Mouse (Mus musculus): Measurements from ENCODE around the gene Tnik. TPM values are rescaled to one million over a fixed set of nuclear protein-coding genes. Genes with fewer than 3 reads are reported as not detected.
A peak's percentile ranks its signal among the peaks of the same experiment; 100 is the strongest.

Tnik gene
- total and polyA plus RNA-seq, 2 experiments from 2014 or later: 9.2 to 27.5 TPM

DNA sequence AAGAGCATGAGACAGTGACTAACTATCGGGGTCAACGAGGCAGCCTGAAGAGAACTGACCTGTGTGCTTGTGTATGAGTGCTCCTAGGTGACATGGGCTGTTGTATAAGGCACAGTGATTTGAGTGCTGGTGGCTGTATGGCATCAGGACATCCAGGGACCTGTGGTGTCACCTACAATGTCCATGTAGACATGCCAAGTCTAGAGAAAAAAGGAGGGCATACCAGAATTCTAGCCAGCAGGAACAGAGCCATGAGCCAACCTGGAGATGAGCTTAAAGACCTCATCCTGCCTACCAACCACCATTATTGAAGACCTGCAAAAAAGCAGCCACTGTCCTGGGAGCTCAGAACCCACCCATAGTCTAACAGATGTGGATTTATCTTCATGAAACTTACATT, 127.2 kb downstream of the Tnik start:
- Histone ChIP-seq H3K9me3 (replicated peaks; ENCODE audit: control insufficient read depth, low read length) (no peaks in the 10 kb centered on the region), H3K4me2 (ENCODE audit: low read depth, low read length) (no peak overlapping the region), H3K27me3 (ENCODE audit: control insufficient read depth, insufficient read depth, low read length) (no peaks in the 10 kb centered on the region), H3K4me3 (ENCODE audit: low read depth, low read length) (no peak overlapping the region), H3K36me3 (replicated peaks; ENCODE audit: control insufficient read depth, insufficient read depth, low read length) (no peaks in the 10 kb centered on the region), H3K27ac (ENCODE audit: low read depth) (no peak overlapping the region), H3K4me1 (ENCODE audit: control insufficient read depth, insufficient read depth) (no peaks in the 10 kb centered on the region), H3K9ac (replicated peaks; ENCODE audit: low read depth, low read length) (no peak overlapping the region)
- no peak for DNase-seq (ENCODE audit: low spot score)
- 95% methylated on average over 2 of the region's 2 CpGs for WGBS
- no peak for ATAC-seq (ENCODE audit: insufficient read depth, low read depth)
- TF ChIP-seq EP300 (IDR thresholded peaks at IDR 0.05; ENCODE audit: low read depth): no peak
- no peak for TF ChIP-seq CTCF (IDR thresholded peaks at IDR 0.05; ENCODE audit: low read depth)

GRCm38 (mm10) chr3:28392542-28392941, 129.5 kb downstream of the Tnik start:
- no peaks in the 10 kb centered on the region for H3K36me3 ChIP-seq (replicated peaks; ENCODE audit: control insufficient read depth, insufficient read depth, low read length)
- ATAC-seq (ENCODE audit: insufficient read depth, low read depth): no peak
- TF ChIP-seq EP300 (IDR thresholded peaks at IDR 0.05; ENCODE audit: low read depth) (no peak), CTCF (IDR thresholded peaks at IDR 0.05; ENCODE audit: low read depth) (no peak)
- no peaks in the 10 kb centered on the region for H3K9me3 ChIP-seq (replicated peaks; ENCODE audit: control insufficient read depth, low read length)
- H3K4me1 ChIP-seq (ENCODE audit: control insufficient read depth, insufficient read depth): no peaks in the 10 kb centered on the region
- DNase-seq (ENCODE audit: low spot score): no peak
- H3K27ac ChIP-seq (ENCODE audit: low read depth): no peak overlapping the region
- H3K4me3 ChIP-seq (ENCODE audit: low read depth, low read length): no peak overlapping the region
- H3K27me3 ChIP-seq (ENCODE audit: control insufficient read depth, insufficient read depth, low read length): no peaks in the 10 kb centered on the region
- no peak overlapping the region for H3K9ac ChIP-seq (replicated peaks; ENCODE audit: low read depth, low read length)
- H3K4me2 ChIP-seq (ENCODE audit: low read depth, low read length): no peak overlapping the region

- TF ChIP-seq EP300 (IDR thresholded peaks at IDR 0.05; ENCODE audit: low read depth): no peak
- no peak for TF ChIP-seq CTCF (IDR thresholded peaks at IDR 0.05; ENCODE audit: low read depth)
- Histone ChIP-seq H3K9me3 (replicated peaks; ENCODE audit: control insufficient read depth, low read length) (no peaks in the 10 kb centered on the region), H3K36me3 (replicated peaks; ENCODE audit: control insufficient read depth, insufficient read depth, low read length) (no peaks in the 10 kb centered on the region), H3K27me3 (ENCODE audit: control insufficient read depth, insufficient read depth, low read length) (no peaks in the 10 kb centered on the region), H3K4me2 (ENCODE audit: low read depth, low read length) (no peak overlapping the region), H3K4me3 (ENCODE audit: low read depth, low read length) (no peak overlapping the region), H3K9ac (replicated peaks; ENCODE audit: low read depth, low read length) (no peak overlapping the region), H3K4me1 (ENCODE audit: control insufficient read depth, insufficient read depth) (peaks cover 12% of the 10 kb centered on the region), H3K27ac (ENCODE audit: low read depth) (no peak overlapping the region)
- no peak for DNase-seq (ENCODE audit: low spot score)
- ATAC-seq (ENCODE audit: insufficient read depth, low read depth): no peak
- 97% methylated on average over 1 of the region's 1 CpGs for WGBS
These were observed 135.8 kb downstream of the Tnik start for GRCm38 (mm10) chr3:28398781-28399180.

DNA sequence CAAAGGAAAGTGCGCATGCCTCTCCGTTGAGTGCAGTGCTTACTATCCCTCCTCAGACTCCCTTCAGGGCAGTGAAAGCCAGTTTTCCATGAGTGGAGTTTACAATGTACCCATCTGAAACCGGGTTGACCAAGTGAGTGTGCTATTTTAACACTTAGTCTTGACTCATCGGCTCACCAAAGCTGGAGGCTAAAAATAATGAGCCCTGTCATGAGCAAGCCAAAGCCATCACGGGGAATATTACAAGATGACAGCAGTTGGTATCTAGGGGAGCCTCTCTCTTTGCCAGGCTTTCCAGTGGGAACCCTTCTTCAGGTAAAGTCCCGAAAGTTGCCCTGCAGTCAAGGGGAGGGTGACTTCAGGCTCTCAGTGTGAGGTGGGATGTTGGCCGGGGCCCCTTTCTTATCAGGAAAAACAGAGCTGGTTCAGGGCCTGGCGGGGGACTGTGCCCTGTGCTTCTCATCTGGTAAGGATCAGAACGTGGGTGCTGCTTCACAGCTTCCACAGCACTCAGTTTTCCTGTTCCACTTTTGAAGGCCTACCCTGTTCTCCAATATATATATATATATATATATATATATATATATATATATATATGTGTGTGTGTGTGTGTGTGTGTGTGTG, 136.7 kb downstream of the Tnik start:
- peak; percentile 63 for ATAC-seq (ENCODE audit: insufficient read depth, low read depth)
- H3K4me1 ChIP-seq (ENCODE audit: control insufficient read depth, insufficient read depth): peaks cover 12% of the 10 kb centered on the region

GRCm38 (mm10) chr3:28401335-28401734, 138.3 kb downstream of the Tnik start:
- DNase-seq (ENCODE audit: low spot score) (peak; percentile 46), ATAC-seq (ENCODE audit: insufficient read depth, low read depth) (peak; percentile 60; the same call in 1 of the 2 replicates)
- no peak overlapping the region for H3K9ac ChIP-seq (replicated peaks; ENCODE audit: low read depth, low read length)

More for the DNA sequence above, 136.7 kb downstream of the Tnik start:
- WGBS: 37% methylated on average over 9 of the region's 9 CpGs
- Histone ChIP-seq H3K27ac (ENCODE audit: low read depth) (peak overlapping the region; percentile 73), H3K4me3 (ENCODE audit: low read depth, low read length) (no peak overlapping the region), H3K9me3 (replicated peaks; ENCODE audit: control insufficient read depth, low read length) (no peaks in the 10 kb centered on the region), H3K4me2 (ENCODE audit: low read depth, low read length) (no peak overlapping the region), H3K9ac (replicated peaks; ENCODE audit: low read depth, low read length) (no peak overlapping the region), H3K27me3 (ENCODE audit: control insufficient read depth, insufficient read depth, low read length) (no peaks in the 10 kb centered on the region), H3K36me3 (replicated peaks; ENCODE audit: control insufficient read depth, insufficient read depth, low read length) (no peaks in the 10 kb centered on the region)
- TF ChIP-seq EP300 (IDR thresholded peaks at IDR 0.05; ENCODE audit: low read depth) (no peak), CTCF (IDR thresholded peaks at IDR 0.05; ENCODE audit: low read depth) (no peak)
- peak; percentile 57 for DNase-seq (ENCODE audit: low spot score)

GRCm38 (mm10) chr3:28402221-28402620, 139.2 kb downstream of the Tnik start:
- peaks cover 16% of the 10 kb centered on the region for H3K4me1 ChIP-seq (ENCODE audit: control insufficient read depth, insufficient read depth)
- 66% methylated on average over 6 of the region's 6 CpGs for WGBS
- H3K4me2 ChIP-seq (ENCODE audit: low read depth, low read length): no peak overlapping the region
- H3K9me3 ChIP-seq (replicated peaks; ENCODE audit: control insufficient read depth, low read length): no peaks in the 10 kb centered on the region
- H3K27ac ChIP-seq (ENCODE audit: low read depth): no peak overlapping the region
- no peak overlapping the region for H3K4me3 ChIP-seq (ENCODE audit: low read depth, low read length)
- no peak overlapping the region for H3K9ac ChIP-seq (replicated peaks; ENCODE audit: low read depth, low read length)
- no peaks in the 10 kb centered on the region for H3K36me3 ChIP-seq (replicated peaks; ENCODE audit: control insufficient read depth, insufficient read depth, low read length)
- ATAC-seq (ENCODE audit: insufficient read depth, low read depth) (no peak), DNase-seq (ENCODE audit: low spot score) (no peak)
- no peaks in the 10 kb centered on the region for H3K27me3 ChIP-seq (ENCODE audit: control insufficient read depth, insufficient read depth, low read length)
- TF ChIP-seq EP300 (IDR thresholded peaks at IDR 0.05; ENCODE audit: low read depth) (no peak), CTCF (IDR thresholded peaks at IDR 0.05; ENCODE audit: low read depth) (no peak)

More at GRCm38 (mm10) chr3:28401335-28401734, 138.3 kb downstream of the Tnik start:
- peak overlapping the region; percentile 43 for H3K27ac ChIP-seq (ENCODE audit: low read depth)
- WGBS: 44% methylated on average over 9 of the region's 9 CpGs
- no peaks in the 10 kb centered on the region for H3K9me3 ChIP-seq (replicated peaks; ENCODE audit: control insufficient read depth, low read length)
- no peaks in the 10 kb centered on the region for H3K36me3 ChIP-seq (replicated peaks; ENCODE audit: control insufficient read depth, insufficient read depth, low read length)
- H3K27me3 ChIP-seq (ENCODE audit: control insufficient read depth, insufficient read depth, low read length): no peaks in the 10 kb centered on the region
- peaks cover 16% of the 10 kb centered on the region for H3K4me1 ChIP-seq (ENCODE audit: control insufficient read depth, insufficient read depth)
- no peak overlapping the region for H3K4me3 ChIP-seq (ENCODE audit: low read depth, low read length)
- no peak overlapping the region for H3K4me2 ChIP-seq (ENCODE audit: low read depth, low read length)
- TF ChIP-seq CTCF (IDR thresholded peaks at IDR 0.05; ENCODE audit: low read depth): no peak
- TF ChIP-seq EP300 (IDR thresholded peaks at IDR 0.05; ENCODE audit: low read depth): no peak

Measured in heart, postnatal 0 days (tissue).